Mouse (Mus musculus): Measurements from ENCODE around the gene Gpr155.

Gpr155 gene

GRCm38 (mm10) chr2:73385641-73386355 lies 574 bp downstream of the Gpr155 start:
- DNase-seq (ENCODE audit: low spot score): peak; percentile 14

GRCm38 (mm10) chr2:73385172-73385571 lies 1.2 kb downstream of the Gpr155 start:
- DNase-seq (ENCODE audit: low spot score): no peak

- no peak for DNase-seq (ENCODE audit: low spot score)
These were observed 5.9 kb downstream of the Gpr155 start for GRCm38 (mm10) chr2:73380298-73380975.

DNA sequence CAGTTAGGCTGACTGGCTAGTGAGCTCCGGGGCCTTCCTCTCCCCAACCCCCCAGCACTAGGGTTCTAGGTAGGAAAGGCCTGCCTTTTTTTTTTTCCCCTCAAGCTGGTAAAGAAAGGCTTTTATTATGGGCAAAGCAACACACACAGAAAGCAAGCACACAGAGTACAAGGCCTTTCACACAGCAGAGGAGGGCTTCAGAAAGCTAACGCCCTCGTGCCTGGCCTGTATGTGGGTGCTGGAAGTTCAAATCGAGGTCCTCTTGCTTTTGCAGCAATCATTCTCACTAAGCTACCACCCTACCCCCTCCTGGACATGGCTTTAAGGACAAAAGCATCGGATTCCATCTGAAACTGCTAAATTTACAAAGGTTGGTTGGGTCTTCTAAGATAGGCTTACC lies 6.7 kb downstream of the Gpr155 start:
- DNase-seq (ENCODE audit: low spot score): no peak

- no peak for DNase-seq (ENCODE audit: low spot score)
These were observed 8.0 kb downstream of the Gpr155 start for GRCm38 (mm10) chr2:73378326-73378725.

GRCm38 (mm10) chr2:73371530-73372335 lies 14.6 kb downstream of the Gpr155 start:
- DNase-seq (ENCODE audit: low spot score): no peak

- DNase-seq (ENCODE audit: low spot score): no peak
These were observed 22.9 kb downstream of the Gpr155 start for GRCm38 (mm10) chr2:73363448-73363847.

DNA sequence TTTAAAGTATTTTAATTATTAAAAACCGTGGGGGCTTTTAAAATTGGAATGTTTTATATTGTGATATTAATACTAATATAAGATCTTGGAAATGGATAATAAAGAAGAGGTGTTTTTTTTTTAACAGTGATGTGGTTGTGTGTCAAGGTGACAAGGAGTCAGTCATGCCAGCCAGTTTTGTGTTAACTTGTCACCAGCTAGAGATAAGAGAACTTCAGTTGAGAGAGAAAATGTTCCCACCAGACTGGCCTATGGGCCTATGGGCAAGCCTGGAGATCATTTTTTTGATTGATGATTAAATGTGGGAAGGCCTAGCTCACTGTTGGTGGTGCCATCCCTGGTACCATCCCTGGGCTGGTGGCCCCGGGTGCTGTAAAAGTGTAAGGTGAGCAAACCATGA lies 25.8 kb downstream of the Gpr155 start:
- no peak for DNase-seq (ENCODE audit: low spot score)

DNA sequence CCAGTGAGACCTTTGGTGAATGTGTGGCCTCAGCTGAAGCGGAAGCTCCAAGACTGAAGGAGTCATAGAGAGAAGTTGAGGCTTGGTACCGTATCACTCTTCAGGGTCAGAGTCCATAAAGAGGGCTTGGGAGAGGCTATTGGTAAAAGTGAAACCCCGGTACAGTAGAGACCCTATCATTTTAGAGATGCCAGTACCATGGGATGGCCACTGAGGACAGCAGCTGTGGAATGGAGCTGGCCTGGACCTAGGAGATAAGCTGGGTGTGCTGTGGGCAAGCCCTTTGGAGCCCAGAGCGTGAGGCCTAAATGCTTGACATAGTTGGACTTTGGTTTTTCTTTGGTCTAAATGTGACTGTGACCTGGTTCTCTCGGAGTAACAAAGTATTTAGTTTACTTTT lies 26.4 kb downstream of the Gpr155 start:
- no peak for DNase-seq (ENCODE audit: low spot score)

DNA sequence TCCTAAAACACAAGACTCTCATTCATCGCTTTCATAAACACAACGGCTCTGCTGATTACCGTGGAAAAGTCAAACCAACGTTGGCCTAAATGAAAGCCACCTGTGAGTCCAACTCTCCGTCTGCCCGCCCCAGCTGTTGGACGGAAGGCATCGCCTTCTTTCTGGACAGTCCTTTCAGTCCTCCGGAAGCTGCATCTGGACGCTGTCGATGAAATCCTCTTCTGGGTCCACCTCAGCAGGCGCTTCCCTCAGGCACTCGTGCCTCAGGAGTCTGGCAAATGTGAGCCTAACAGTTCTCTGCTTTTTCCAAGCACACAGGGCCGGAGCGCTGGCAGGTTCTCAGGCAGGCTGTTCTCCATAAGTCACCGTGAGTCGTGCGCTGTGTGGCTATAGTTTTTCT lies 29.4 kb downstream of the Gpr155 start:
- peak; percentile 52 for DNase-seq (ENCODE audit: low spot score)

GRCm38 (mm10) chr2:73351927-73352374 lies 34.4 kb downstream of the Gpr155 start:
- no peak for DNase-seq (ENCODE audit: low spot score)

DNA sequence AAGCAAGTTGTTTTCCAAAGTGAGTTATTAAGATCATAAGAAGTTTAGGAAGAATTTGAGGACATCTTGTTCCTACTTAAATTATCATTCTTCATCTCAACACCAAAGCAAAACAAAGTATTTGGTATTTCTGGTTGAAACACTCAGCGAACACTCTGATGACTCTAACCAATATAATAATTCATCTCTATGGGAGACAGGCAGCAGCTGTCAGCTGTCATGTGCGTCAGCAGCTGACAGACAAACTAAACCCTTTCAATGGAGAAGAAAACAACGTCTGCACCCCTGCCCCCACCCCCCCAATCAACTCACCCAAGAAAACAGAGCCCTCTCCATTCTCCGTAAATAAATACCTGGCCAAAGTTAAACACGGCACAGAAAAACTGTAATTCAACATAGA lies 34.9 kb downstream of the Gpr155 start:
- DNase-seq (ENCODE audit: low spot score): no peak

DNA sequence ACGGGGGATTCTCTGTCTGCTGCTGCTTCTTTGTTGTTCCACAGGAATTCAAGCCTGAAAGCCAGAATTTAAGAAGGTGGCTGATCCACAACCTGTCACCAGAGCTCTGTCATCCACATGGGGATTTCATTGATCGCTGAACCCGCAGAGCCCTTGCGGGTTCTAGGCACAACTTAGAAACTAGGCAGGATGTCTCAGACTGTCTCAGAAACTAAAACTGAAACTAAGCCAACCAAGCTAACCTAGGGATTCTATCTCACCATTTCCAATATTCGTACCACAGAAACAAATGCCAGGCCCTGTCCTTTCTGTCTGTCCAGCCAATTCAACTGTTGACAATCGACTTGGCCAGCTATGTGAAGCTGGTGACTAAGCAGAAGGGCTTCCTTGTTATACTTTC lies 38.2 kb downstream of the Gpr155 start:
- DNase-seq (ENCODE audit: low spot score): no peak

- no peak for DNase-seq (ENCODE audit: low spot score)
These were observed 38.6 kb downstream of the Gpr155 start for GRCm38 (mm10) chr2:73347766-73348165.

DNA sequence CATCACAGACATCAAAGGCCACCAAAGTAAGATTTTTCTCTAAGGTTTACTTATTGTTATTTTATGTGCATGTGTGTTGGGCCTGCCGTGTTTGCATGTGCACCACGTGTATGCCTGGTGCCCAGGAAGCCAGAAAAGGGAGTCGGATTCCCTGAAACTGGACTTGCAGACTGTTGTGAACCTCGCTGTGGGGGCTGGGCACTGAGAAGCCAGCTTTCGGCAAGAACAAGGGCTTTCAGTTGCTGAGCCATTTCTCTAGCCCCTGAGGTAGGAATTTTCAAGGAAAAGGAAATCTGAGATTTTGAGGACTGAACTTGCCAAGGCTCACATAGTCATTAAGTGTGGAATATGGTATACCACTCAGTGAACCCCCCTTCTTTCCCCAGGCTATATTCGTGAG lies 39.2 kb downstream of the Gpr155 start:
- DNase-seq (ENCODE audit: low spot score): peak; percentile 28

GRCm38 (mm10) chr2:73346345-73347086 lies 39.9 kb downstream of the Gpr155 start:
- DNase-seq (ENCODE audit: low spot score): peak; percentile 18

DNA sequence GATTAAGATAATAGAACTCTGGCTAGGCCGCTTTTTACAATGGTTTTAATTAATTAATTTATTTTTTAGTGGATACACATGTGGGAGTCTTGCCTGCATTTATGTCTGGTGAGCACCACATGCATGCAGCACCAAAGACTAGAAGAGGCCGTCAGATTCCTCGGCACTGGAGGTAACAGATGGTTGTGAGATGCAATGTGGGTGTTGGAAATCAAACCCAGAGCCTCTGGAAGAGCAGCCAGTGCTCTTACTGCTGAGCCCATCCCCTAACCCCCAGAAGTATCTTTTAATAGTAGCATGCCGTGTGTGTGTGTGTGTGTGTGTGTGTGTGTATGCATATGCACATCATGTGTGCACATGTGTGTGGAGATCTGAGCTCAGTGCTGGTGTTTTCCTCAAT lies 41.2 kb downstream of the Gpr155 start:
- no peak for DNase-seq (ENCODE audit: low spot score)

DNA sequence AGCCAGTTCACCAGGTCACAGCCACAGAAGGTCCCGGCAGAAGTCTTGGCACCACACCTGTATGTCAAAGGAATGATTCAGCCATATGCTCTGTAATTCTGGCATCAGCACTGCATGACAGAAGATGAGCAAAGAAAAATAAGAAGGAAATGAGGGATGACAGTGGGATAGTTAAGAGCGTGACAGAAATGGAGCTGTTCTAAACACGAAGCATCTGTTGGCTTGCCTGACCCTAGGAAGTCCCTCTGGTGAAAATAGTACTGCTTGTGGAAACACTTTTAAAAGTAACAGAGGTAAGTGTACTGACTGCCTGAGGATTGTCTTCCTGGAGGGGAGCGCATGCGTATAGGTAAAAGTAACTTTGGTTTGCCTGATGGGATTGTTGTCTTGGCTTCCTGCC lies 42.7 kb downstream of the Gpr155 start:
- DNase-seq (ENCODE audit: low spot score): no peak

DNA sequence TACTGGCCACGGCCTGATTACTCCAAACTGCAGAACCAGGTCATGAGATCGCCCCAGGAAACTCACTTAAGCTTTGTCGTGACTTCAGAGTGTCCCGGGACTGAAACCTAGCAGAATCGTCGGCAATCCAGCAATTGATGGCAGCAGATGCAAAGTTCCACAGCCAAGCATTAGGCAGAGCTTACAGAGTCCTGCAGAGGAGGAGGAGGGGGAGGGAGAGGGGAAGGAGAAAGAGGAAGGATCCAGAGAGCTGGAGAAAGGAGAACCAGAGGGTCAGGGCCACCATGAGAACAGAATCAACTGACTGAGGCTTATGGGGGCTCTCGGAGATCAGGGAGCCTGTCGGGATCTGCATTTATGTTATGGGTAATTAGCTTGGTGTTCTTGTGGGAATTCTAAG lies 48.0 kb downstream of the Gpr155 start:
- DNase-seq (ENCODE audit: low spot score): no peak

DNA sequence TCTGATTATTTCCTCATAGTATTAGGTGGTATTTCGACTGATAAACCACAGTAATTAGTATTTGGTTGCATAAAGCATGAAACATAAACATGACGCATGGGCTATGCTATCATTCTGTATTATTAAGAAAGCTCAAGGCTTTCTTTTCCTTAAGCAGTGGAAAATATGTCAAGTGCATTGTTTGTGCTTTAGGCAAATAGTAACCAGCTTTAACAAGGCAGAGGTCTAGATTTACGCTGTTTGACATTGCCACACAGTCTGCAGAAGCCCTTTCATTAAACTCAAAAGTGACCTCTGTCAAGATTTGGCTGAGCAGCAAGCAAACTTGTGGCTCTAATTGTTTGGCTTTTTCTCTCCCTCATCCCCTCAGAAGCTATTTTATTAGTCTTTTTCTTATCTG lies 50.4 kb downstream of the Gpr155 start:
- no peak for DNase-seq (ENCODE audit: low spot score)

DNA sequence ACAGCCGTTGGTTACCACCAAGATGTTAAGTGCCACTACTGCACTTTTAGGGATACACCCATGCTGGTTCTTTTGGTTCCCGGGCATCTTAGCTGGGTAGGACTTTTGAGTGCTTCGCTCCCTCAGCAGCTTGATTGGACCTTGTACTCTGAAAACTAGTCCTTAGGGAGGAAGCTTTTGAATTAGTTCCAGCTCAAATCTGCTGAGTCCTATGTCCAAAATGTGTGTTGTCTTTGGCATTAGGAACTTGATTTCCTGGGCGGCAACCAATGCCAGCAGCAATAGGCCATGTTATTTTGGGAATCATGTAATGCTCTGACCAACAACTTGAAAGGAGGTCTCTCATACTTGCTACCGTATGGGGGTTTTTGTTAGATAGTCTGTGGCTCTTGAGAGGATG lies 60.5 kb downstream of the Gpr155 start:
- DNase-seq (ENCODE audit: low spot score): no peak

GRCm38 (mm10) chr2:73322991-73323390 lies 63.4 kb downstream of the Gpr155 start:
- DNase-seq (ENCODE audit: low spot score): no peak
